Mouse (Mus musculus) cerebellum, adult (tissue): Measurements from ENCODE around the gene 4933411K16Rik.

ENCODE experiments used
- ATAC-seq: cut with Nextera tagmentation; 2 replicates; pipeline ENCODE4 v1.9.2; 2017; ENCODE audit warnings: mild to moderate bottlenecking, moderate library complexity, mixed read lengths; ENCODE audit not compliant: insufficient number of reproducible peaks, low FRiP score, low TSS enrichment

The 4933411K16Rik gene

GRCm38 (mm10) chr19:42034881-42035455 is 17.1 kb upstream of the 4933411K16Rik start:
- ATAC-seq, result no peak; the same call in 1 of the 2 replicates

GRCm38 (mm10) chr19:42035456-42036248 is 16.4 kb upstream of the 4933411K16Rik start, which contains the start of gene Ankrd2:
Ankrd2 (plus strand) TSS chr19:42036000.
- peak; percentile 89 for ATAC-seq

- ATAC-seq, result no peak
These were observed 15.7 kb upstream of the 4933411K16Rik start for GRCm38 (mm10) chr19:42036357-42036756.

GRCm38 (mm10) chr19:42037167-42037702 is 14.8 kb upstream of the 4933411K16Rik start:
- no peak for ATAC-seq

GRCm38 (mm10) chr19:42038310-42038709 is 13.7 kb upstream of the 4933411K16Rik start:
- no peak for ATAC-seq

GRCm38 (mm10) chr19:42043988-42044387 is 8.1 kb upstream of the 4933411K16Rik start:
- ATAC-seq, result no peak

GRCm38 (mm10) chr19:42045269-42046102 is 6.6 kb upstream of the 4933411K16Rik start, which contains the start of gene Hoga1:
Hoga1 (plus strand) TSS chr19:42045610.
- no peak; the same call in 1 of the 2 replicates for ATAC-seq

- ATAC-seq, result no peak
These were observed 1.8 kb upstream of the 4933411K16Rik start for GRCm38 (mm10) chr19:42050251-42050650.

GRCm38 (mm10) chr19:42051351-42051750 is 697 bp upstream of the 4933411K16Rik start:
- no peak for ATAC-seq

GRCm38 (mm10) chr19:42054255-42054654 is 2.2 kb downstream of the 4933411K16Rik start:
- ATAC-seq, result no peak

- no peak for ATAC-seq
These were observed 3.8 kb downstream of the 4933411K16Rik start for GRCm38 (mm10) chr19:42055881-42056280.

GRCm38 (mm10) chr19:42056719-42057409 is 4.8 kb downstream of the 4933411K16Rik start:
- no peak for ATAC-seq

GRCm38 (mm10) chr19:42058426-42058825 is 6.4 kb downstream of the 4933411K16Rik start:
- no peak for ATAC-seq

- no peak for ATAC-seq
These were observed 9.4 kb downstream of the 4933411K16Rik start for GRCm38 (mm10) chr19:42061443-42061842.

- no peak for ATAC-seq
These were observed 16.6 kb downstream of the 4933411K16Rik start for GRCm38 (mm10) chr19:42068441-42069240.

- 0 out of 2 replicates have a peak, but pooled peaks have one; percentile 31 for ATAC-seq
These were observed 17.1 kb downstream of the 4933411K16Rik start for GRCm38 (mm10) chr19:42069241-42069525.

- no peak for ATAC-seq
These were observed 19.2 kb downstream of the 4933411K16Rik start for GRCm38 (mm10) chr19:42071221-42071620.

- no peak for ATAC-seq
These were observed 20.0 kb downstream of the 4933411K16Rik start for GRCm38 (mm10) chr19:42071886-42072608.

- ATAC-seq, result no peak
These were observed 20.8 kb downstream of the 4933411K16Rik start for GRCm38 (mm10) chr19:42072802-42073201.
